Mouse (Mus musculus): ENCODE results near the gene Chmp6. TPM values are rescaled to one million over a fixed set of nuclear protein-coding genes. Genes with fewer than 3 reads are reported as not detected.

The Chmp6 gene
- polyA plus RNA-seq, 1 experiment, result 44.2 TPM

GRCm38 (mm10) chr11:119883646-119884045, 29.6 kb upstream of the Chmp6 start:
- Histone ChIP-seq H3K27ac (ENCODE audit: insufficient read depth, low read length) (no peak overlapping the region), H3K4me1 (ENCODE audit: control insufficient read depth, insufficient read depth, low read length) (no peaks in the 10 kb centered on the region), H3K4me3 (ENCODE audit: insufficient read depth, low read length) (no peak overlapping the region)
- TF ChIP-seq POLR2A (IDR thresholded peaks at IDR 0.05; ENCODE audit: extremely low read depth, insufficient read depth, low read length) (no peak), CTCF (IDR thresholded peaks at IDR 0.05; ENCODE audit: extremely low read depth, insufficient read depth, low read length) (no peak)

GRCm38 (mm10) chr11:119889966-119890365, 23.3 kb upstream of the Chmp6 start:
- H3K4me3 ChIP-seq (ENCODE audit: insufficient read depth, low read length), result no peak overlapping the region
- H3K4me1 ChIP-seq (ENCODE audit: control insufficient read depth, insufficient read depth, low read length), result no peaks in the 10 kb centered on the region
- H3K27ac ChIP-seq (ENCODE audit: insufficient read depth, low read length), result no peak overlapping the region
- TF ChIP-seq POLR2A (IDR thresholded peaks at IDR 0.05; ENCODE audit: extremely low read depth, insufficient read depth, low read length), result no peak
- TF ChIP-seq CTCF (IDR thresholded peaks at IDR 0.05; ENCODE audit: extremely low read depth, insufficient read depth, low read length), result no peak

- no peak overlapping the region for H3K27ac ChIP-seq (ENCODE audit: insufficient read depth, low read length)
- no peak for TF ChIP-seq CTCF (IDR thresholded peaks at IDR 0.05; ENCODE audit: extremely low read depth, insufficient read depth, low read length)
- TF ChIP-seq POLR2A (IDR thresholded peaks at IDR 0.05; ENCODE audit: extremely low read depth, insufficient read depth, low read length), result no peak
- no peak overlapping the region for H3K4me3 ChIP-seq (ENCODE audit: insufficient read depth, low read length)
- H3K4me1 ChIP-seq (ENCODE audit: control insufficient read depth, insufficient read depth, low read length), result no peaks in the 10 kb centered on the region
These were observed 21.5 kb upstream of the Chmp6 start for GRCm38 (mm10) chr11:119891601-119892215.

- Histone ChIP-seq H3K27ac (ENCODE audit: insufficient read depth, low read length) (no peak overlapping the region), H3K4me1 (ENCODE audit: control insufficient read depth, insufficient read depth, low read length) (no peaks in the 10 kb centered on the region), H3K4me3 (ENCODE audit: insufficient read depth, low read length) (no peak overlapping the region)
- TF ChIP-seq POLR2A (IDR thresholded peaks at IDR 0.05; ENCODE audit: extremely low read depth, insufficient read depth, low read length) (no peak), CTCF (IDR thresholded peaks at IDR 0.05; ENCODE audit: extremely low read depth, insufficient read depth, low read length) (no peak)
These were observed 19.5 kb upstream of the Chmp6 start for GRCm38 (mm10) chr11:119893667-119894236.

- no peak overlapping the region for H3K27ac ChIP-seq (ENCODE audit: insufficient read depth, low read length)
These were observed 18.6 kb upstream of the Chmp6 start for GRCm38 (mm10) chr11:119894634-119895033.

GRCm38 (mm10) chr11:119897041-119897440, 16.2 kb upstream of the Chmp6 start:
- H3K4me3 ChIP-seq (ENCODE audit: insufficient read depth, low read length), result no peak overlapping the region
- no peak for TF ChIP-seq POLR2A (IDR thresholded peaks at IDR 0.05; ENCODE audit: extremely low read depth, insufficient read depth, low read length)
- TF ChIP-seq CTCF (IDR thresholded peaks at IDR 0.05; ENCODE audit: extremely low read depth, insufficient read depth, low read length), result no peak
- no peaks in the 10 kb centered on the region for H3K4me1 ChIP-seq (ENCODE audit: control insufficient read depth, insufficient read depth, low read length)
- H3K27ac ChIP-seq (ENCODE audit: insufficient read depth, low read length), result no peak overlapping the region

More at GRCm38 (mm10) chr11:119894634-119895033, 18.6 kb upstream of the Chmp6 start:
- Histone ChIP-seq H3K4me3 (ENCODE audit: insufficient read depth, low read length) (no peak overlapping the region), H3K4me1 (ENCODE audit: control insufficient read depth, insufficient read depth, low read length) (no peaks in the 10 kb centered on the region)
- TF ChIP-seq CTCF (IDR thresholded peaks at IDR 0.05; ENCODE audit: extremely low read depth, insufficient read depth, low read length), result no peak

- no peak for TF ChIP-seq CTCF (IDR thresholded peaks at IDR 0.05; ENCODE audit: extremely low read depth, insufficient read depth, low read length)
- Histone ChIP-seq H3K4me3 (ENCODE audit: insufficient read depth, low read length) (no peak overlapping the region), H3K27ac (ENCODE audit: insufficient read depth, low read length) (no peak overlapping the region), H3K4me1 (ENCODE audit: control insufficient read depth, insufficient read depth, low read length) (no peaks in the 10 kb centered on the region)
These were observed 14.3 kb upstream of the Chmp6 start for GRCm38 (mm10) chr11:119898976-119899375.

- no peak for TF ChIP-seq CTCF (IDR thresholded peaks at IDR 0.05; ENCODE audit: extremely low read depth, insufficient read depth, low read length)
- TF ChIP-seq POLR2A (IDR thresholded peaks at IDR 0.05; ENCODE audit: extremely low read depth, insufficient read depth, low read length), result no peak
- Histone ChIP-seq H3K27ac (ENCODE audit: insufficient read depth, low read length) (no peak overlapping the region), H3K4me1 (ENCODE audit: control insufficient read depth, insufficient read depth, low read length) (no peaks in the 10 kb centered on the region), H3K4me3 (ENCODE audit: insufficient read depth, low read length) (no peak overlapping the region)
These were observed 12.1 kb upstream of the Chmp6 start for GRCm38 (mm10) chr11:119901174-119901573.

- TF ChIP-seq CTCF (IDR thresholded peaks at IDR 0.05; ENCODE audit: extremely low read depth, insufficient read depth, low read length), result no peak
- H3K4me1 ChIP-seq (ENCODE audit: control insufficient read depth, insufficient read depth, low read length), result peaks cover 4% of the 10 kb centered on the region; the same call in 1 of the 2 replicates
- H3K27ac ChIP-seq (ENCODE audit: insufficient read depth, low read length), result no peak overlapping the region
These were observed 10.3 kb upstream of the Chmp6 start for GRCm38 (mm10) chr11:119902891-119903290.

GRCm38 (mm10) chr11:119904621-119905286, 8.5 kb upstream of the Chmp6 start:
- H3K4me3 ChIP-seq (ENCODE audit: insufficient read depth, low read length), result no peak overlapping the region
- no peak overlapping the region for H3K27ac ChIP-seq (ENCODE audit: insufficient read depth, low read length)
- peaks cover 11% of the 10 kb centered on the region for H3K4me1 ChIP-seq (ENCODE audit: control insufficient read depth, insufficient read depth, low read length)
- TF ChIP-seq CTCF (IDR thresholded peaks at IDR 0.05; ENCODE audit: extremely low read depth, insufficient read depth, low read length), result peak; percentile 100
- no peak for TF ChIP-seq POLR2A (IDR thresholded peaks at IDR 0.05; ENCODE audit: extremely low read depth, insufficient read depth, low read length)

More at GRCm38 (mm10) chr11:119902891-119903290, 10.3 kb upstream of the Chmp6 start:
- H3K4me3 ChIP-seq (ENCODE audit: insufficient read depth, low read length), result no peak overlapping the region
